Mouse (Mus musculus) intestine, postnatal 0 days (tissue): ENCODE measurements around the gene Fmo2. TPM values are rescaled to one million over a fixed set of nuclear protein-coding genes. Genes with fewer than 3 reads are reported as not detected.

Experiments used
- ATAC-seq: fragments of 200-750 bp; cut with Nextera tagmentation; 2 replicates; pipeline ENCODE4 v1.8.0; 2017; ENCODE audit warnings: mild to moderate bottlenecking, moderate TSS enrichment, moderate library complexity
- H3K27ac ChIP-seq: fragments of 300-500 bp; sonication (generic); 2 replicates; pipeline ENCODE4 v1.5.1; 2014; ENCODE audit warnings: mild to moderate bottlenecking, low read depth, low read length, moderate library complexity
- H3K27me3 ChIP-seq: fragments of 300-500 bp; sonication (generic); replicated peaks from 2 replicates; pipeline ENCODE4 v1.6.1; 2014; ENCODE audit warnings: low read length, mixed read lengths; ENCODE audit not compliant: control insufficient read depth, insufficient read depth
- H3K36me3 ChIP-seq: fragments of 300-500 bp; sonication (generic); 2 replicates; pipeline ENCODE4 v1.6.1; 2014; ENCODE audit warnings: mild to moderate bottlenecking, moderate library complexity; ENCODE audit not compliant: control insufficient read depth, insufficient read depth
- H3K4me1 ChIP-seq: fragments of 300-500 bp; sonication (generic); replicated peaks from 2 replicates; pipeline ENCODE4 v1.6.1; 2014; ENCODE audit warnings: antibody characterized with exemption, low read length, mixed read lengths; ENCODE audit not compliant: control insufficient read depth, insufficient read depth
- H3K4me2 ChIP-seq: fragments of 300-500 bp; sonication (generic); replicated peaks from 2 replicates; pipeline ENCODE4 v1.6.1; 2014; ENCODE audit warnings: low read depth, mild to moderate bottlenecking, moderate library complexity
- H3K4me3 ChIP-seq: fragments of 300-500 bp; sonication (generic); 2 replicates; pipeline ENCODE4 v1.5.1; 2014; ENCODE audit warnings: low read depth, low read length
- H3K9ac ChIP-seq: fragments of 300-500 bp; sonication (generic); 2 replicates; pipeline ENCODE4 v1.6.1; 2014; ENCODE audit warnings: mild to moderate bottlenecking, low read depth, low read length
- H3K9me3 ChIP-seq: fragments of 300-500 bp; sonication (generic); 2 replicates; pipeline ENCODE4 v1.6.1; 2016; ENCODE audit warnings: mixed run types; ENCODE audit not compliant: control insufficient read depth
- CTCF ChIP-seq: sonication (generic); IDR thresholded peaks from 2 replicates; pipeline ENCODE4 v1.5.1; 2016; ENCODE audit warnings: low read depth, mild to moderate bottlenecking, control low read depth, antibody characterized with exemption, moderate library complexity
- WGBS: fragments of 180-500 bp; shearing (Covaris S2); extraction: QIAGEN DNeasy Blood & Tissue Kit; methylation state at CpG from one replicate; pipeline ENCODE4 v1.1.7; 2014; 5-methylcytosine and 5-hydroxymethylcytosine counted together
- polyA plus RNA-seq: library from polyadenylated mRNA; unstranded; fragments of >200 nt; fragmentation: Nextera tagmentation; extraction: Ambion mirVana; gene quantifications from 2 replicates; pipeline ENCODE4 v1.2.1, GENCODE M21; 2015

Gene Fmo2
- polyA plus RNA-seq, 1 experiment from 2014 or later, result 4.4 TPM

DNA sequence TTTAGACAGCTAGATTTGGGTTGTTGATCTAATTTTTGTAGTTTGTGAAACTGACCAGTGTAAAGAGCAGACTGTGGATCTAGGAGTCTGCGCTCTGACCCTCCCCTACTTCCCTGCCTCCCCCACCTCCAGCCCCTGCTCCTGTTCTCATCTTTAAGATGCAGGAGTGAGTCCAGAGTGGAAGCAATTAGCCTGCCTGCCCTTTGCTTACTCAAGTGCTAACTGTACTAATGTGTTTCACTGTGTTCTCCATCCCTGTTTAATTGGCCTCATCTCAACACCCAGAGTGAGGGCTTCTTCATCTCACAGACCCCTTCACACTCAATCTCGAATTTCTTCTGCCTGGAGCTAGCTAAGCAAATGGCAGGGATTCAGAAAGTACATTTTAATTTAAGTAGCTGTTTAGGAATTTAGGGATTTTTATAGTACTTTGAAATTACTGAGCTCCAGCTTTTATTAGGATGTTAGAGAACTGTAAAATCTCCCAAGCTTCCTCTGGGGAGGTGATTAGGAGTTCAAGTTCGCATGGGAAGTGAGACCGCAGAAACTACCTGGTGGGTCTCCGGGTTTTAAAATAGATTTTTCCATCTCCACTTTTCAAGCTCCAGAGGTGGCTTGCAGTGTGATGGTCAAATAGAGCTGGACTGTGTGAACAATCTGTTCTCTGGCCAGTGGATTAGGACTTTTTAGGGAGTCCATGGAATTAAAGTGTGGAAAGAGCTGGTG lies 39.6 kb upstream of the Fmo2 start:
- Histone ChIP-seq H3K27me3 (no peaks in the 10 kb centered on the region), H3K4me2 (no peak overlapping the region), H3K4me3 (no peak overlapping the region), H3K9me3 (no peaks in the 10 kb centered on the region), H3K4me1 (no peaks in the 10 kb centered on the region), H3K36me3 (no peaks in the 10 kb centered on the region), H3K9ac (no peak overlapping the region), H3K27ac (no peak overlapping the region)
- TF ChIP-seq CTCF, result no peak
- no peak for ATAC-seq
- 73% methylated on average over 5 of the region's 5 CpGs for WGBS

DNA sequence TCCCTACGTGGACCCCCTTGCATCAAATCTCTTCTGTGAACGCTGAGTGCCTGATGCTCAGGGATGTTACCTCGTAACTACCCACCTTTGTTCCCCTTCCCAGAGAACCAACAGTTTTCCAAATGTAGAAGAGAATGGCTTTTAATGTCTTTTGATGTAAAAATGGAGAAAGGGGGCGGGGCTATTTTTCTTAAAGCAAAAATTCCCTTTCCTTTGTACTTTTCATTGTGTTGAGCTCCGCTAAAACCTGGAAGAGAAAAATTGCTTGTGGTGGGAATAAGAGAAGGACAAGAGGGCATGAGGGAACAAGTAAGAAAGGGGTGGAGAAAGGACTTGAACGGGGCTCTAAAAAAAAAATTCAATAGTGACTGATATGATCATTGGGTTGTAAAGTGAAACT lies 38.9 kb upstream of the Fmo2 start, which contains the start of gene Fmo6:
Fmo6 (minus strand) TSS at position 101 of the 400 bp plus-strand sequence.
- 79% methylated on average over 6 of the region's 6 CpGs for WGBS
- no peaks in the 10 kb centered on the region for H3K36me3 ChIP-seq
- no peaks in the 10 kb centered on the region for H3K27me3 ChIP-seq
- no peak within 1 kb of the TSS for H3K4me2 ChIP-seq
- H3K27ac ChIP-seq, result no peak within 1 kb of the TSS
- H3K9me3 ChIP-seq, result no peaks in the 10 kb centered on the region
- H3K4me3 ChIP-seq, result no peak within 1 kb of the TSS
- no peaks in the 10 kb centered on the region for H3K4me1 ChIP-seq
- ATAC-seq, result no peak
- H3K9ac ChIP-seq, result no peak within 1 kb of the TSS
- TF ChIP-seq CTCF, result no peak

DNA sequence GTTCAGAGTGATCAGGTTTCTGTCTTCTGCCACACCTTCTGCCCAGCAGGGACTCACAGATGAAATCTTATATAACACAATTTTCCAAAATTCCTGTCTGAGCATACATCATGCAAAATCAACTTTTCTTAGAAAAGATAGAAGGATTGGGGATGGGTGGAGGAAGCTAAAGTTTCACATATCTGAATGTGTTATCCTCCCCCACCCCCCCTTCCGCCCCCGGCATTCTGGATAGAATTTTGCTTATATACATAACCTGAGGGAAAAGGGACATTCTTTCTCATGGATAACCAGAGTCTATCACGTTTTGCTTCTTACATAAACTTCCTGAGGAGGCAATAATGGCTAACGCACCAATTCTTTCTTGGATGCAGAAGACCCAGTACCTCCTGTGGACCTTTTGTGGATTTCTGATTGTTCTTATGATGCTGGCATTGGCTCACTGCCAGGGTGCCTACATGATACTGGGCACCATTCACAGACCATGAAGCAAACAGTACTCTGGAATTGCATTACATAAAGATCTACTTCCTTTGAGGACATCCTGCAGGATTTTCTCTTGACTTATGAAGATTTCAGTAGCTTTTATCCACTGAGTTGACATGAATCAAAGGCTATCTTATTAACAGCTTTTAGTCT lies 36.0 kb upstream of the Fmo2 start:
- no peaks in the 10 kb centered on the region for H3K9me3 ChIP-seq
- no peak for TF ChIP-seq CTCF
- 75% methylated on average over 4 of the region's 4 CpGs for WGBS

GRCm38 (mm10) chr1:162932386-162932785 lies 33.9 kb upstream of the Fmo2 start:
- Histone ChIP-seq H3K9ac (no peak overlapping the region), H3K4me3 (no peak overlapping the region), H3K4me1 (no peaks in the 10 kb centered on the region), H3K36me3 (no peaks in the 10 kb centered on the region), H3K9me3 (no peaks in the 10 kb centered on the region), H3K27me3 (no peaks in the 10 kb centered on the region), H3K27ac (no peak overlapping the region), H3K4me2 (no peak overlapping the region)
- ATAC-seq, result no peak
- 63% methylated on average over 4 of the region's 4 CpGs for WGBS
- TF ChIP-seq CTCF, result no peak

More for the DNA sequence above, 36.0 kb upstream of the Fmo2 start:
- H3K27me3 ChIP-seq, result no peaks in the 10 kb centered on the region
- H3K4me1 ChIP-seq, result no peaks in the 10 kb centered on the region
- H3K27ac ChIP-seq, result no peak overlapping the region
- H3K4me2 ChIP-seq, result no peak overlapping the region
- H3K9ac ChIP-seq, result no peak overlapping the region
- H3K4me3 ChIP-seq, result no peak overlapping the region
- ATAC-seq, result no peak
- H3K36me3 ChIP-seq, result no peaks in the 10 kb centered on the region

DNA sequence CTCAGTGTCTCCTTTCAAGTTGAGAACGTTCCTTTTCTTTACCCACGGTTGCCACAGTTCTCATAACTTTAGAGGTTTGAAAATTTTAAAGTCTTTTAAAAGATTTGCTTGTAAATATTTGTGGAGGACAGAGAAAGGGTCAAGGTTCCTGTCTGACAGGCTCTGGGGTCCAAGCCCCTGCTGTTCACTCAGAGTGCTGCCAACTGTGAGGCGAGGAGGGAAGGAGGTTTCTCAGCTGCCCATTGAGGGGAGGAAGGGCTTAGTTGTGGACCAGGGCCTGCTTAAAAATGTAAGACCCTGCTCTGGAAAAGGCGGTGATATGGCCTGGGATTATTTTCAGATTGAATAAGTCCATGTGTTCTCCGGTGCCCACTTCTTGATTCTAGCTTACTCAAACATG lies 33.4 kb upstream of the Fmo2 start:
- no peak overlapping the region for H3K4me2 ChIP-seq
- no peak overlapping the region for H3K9ac ChIP-seq
- no peak for TF ChIP-seq CTCF
- no peaks in the 10 kb centered on the region for H3K9me3 ChIP-seq
- H3K27ac ChIP-seq, result no peak overlapping the region
- no peaks in the 10 kb centered on the region for H3K4me1 ChIP-seq
- H3K36me3 ChIP-seq, result no peaks in the 10 kb centered on the region
- 75% methylated on average over 5 of the region's 5 CpGs for WGBS
- no peaks in the 10 kb centered on the region for H3K27me3 ChIP-seq
- no peak overlapping the region for H3K4me3 ChIP-seq
- no peak for ATAC-seq

DNA sequence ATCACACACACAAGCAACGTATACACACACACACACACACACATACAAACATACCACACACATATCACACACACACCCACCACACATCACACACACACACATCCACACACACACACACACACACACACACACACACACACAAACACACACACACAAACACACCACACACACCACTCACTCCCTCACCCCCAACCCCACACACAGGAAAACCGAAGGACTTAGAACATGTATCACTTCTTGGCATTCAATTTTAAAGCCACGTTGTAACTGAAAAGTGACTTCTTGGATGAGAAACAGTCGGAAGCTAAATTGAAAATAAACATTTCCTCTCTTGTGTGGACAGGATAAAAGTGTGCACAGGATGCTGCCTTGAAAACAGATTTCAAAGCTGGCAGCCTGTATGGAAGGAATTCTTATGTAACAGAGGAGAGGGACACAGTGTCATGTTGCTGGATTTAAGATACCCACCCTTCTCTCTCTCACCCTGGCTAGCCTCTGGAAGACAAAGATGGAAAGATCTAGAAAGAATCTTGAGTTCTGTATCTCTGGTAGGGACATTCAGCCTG lies 32.9 kb upstream of the Fmo2 start:
- WGBS, result 59% methylated on average over 4 of the region's 4 CpGs
- H3K27ac ChIP-seq, result no peak overlapping the region

More for the DNA sequence above, 32.9 kb upstream of the Fmo2 start:
- TF ChIP-seq CTCF, result no peak
- Histone ChIP-seq H3K9ac (no peak overlapping the region), H3K27me3 (no peaks in the 10 kb centered on the region), H3K4me3 (no peak overlapping the region), H3K4me2 (no peak overlapping the region), H3K36me3 (no peaks in the 10 kb centered on the region), H3K4me1 (no peaks in the 10 kb centered on the region), H3K9me3 (no peaks in the 10 kb centered on the region)
- ATAC-seq, result no peak
